Mouse (Mus musculus) heart, embryonic 16.5 days (tissue): Measurements from ENCODE around the gene Apbb2. TPM values are rescaled to one million over a fixed set of nuclear protein-coding genes. Genes with fewer than 3 reads are reported as not detected.

Experiments used
- ATAC-seq: fragments of 200-750 bp; cut with Nextera tagmentation; replicated peaks from 2 replicates; pipeline ENCODE4 v1.8.0; 2017; ENCODE audit warnings: moderate number of reproducible peaks; ENCODE audit not compliant: insufficient read depth, low FRiP score; ENCODE audit errors: extremely low read depth
- H3K27ac ChIP-seq: fragments of 300-500 bp; sonication (generic); 2 replicates; pipeline ENCODE4 v1.5.1; 2014; ENCODE audit warnings: mild to moderate bottlenecking, low read length, control low read depth, moderate library complexity
- H3K27me3 ChIP-seq: fragments of 300-500 bp; sonication (generic); 2 replicates; pipeline ENCODE4 v1.6.1; 2014; ENCODE audit warnings: low read length, mixed read lengths; ENCODE audit not compliant: control insufficient read depth, insufficient read depth
- H3K36me3 ChIP-seq: fragments of 300-500 bp; sonication (generic); 2 replicates; pipeline ENCODE4 v1.6.1; 2014; ENCODE audit not compliant: control insufficient read depth, insufficient read depth
- H3K4me1 ChIP-seq: fragments of 300-500 bp; sonication (generic); 2 replicates; pipeline ENCODE4 v1.6.1; 2014; ENCODE audit warnings: low read length, mixed read lengths; ENCODE audit not compliant: control insufficient read depth, insufficient read depth
- H3K4me2 ChIP-seq: fragments of 300-500 bp; sonication (generic); 2 replicates; pipeline ENCODE4 v1.6.1; 2014; ENCODE audit warnings: low read depth, mild to moderate bottlenecking, control low read depth, low read length
- H3K4me3 ChIP-seq: fragments of 300-500 bp; sonication (generic); 2 replicates; pipeline ENCODE4 v1.5.1; 2014; ENCODE audit warnings: mild to moderate bottlenecking, control low read depth, low read length
- H3K9ac ChIP-seq: fragments of 300-500 bp; sonication (generic); 2 replicates; pipeline ENCODE4 v1.6.1; 2014; ENCODE audit warnings: low read length, control low read depth
- H3K9me3 ChIP-seq: fragments of 300-500 bp; sonication (generic); replicated peaks from 2 replicates; pipeline ENCODE4 v1.6.1; 2016; ENCODE audit warnings: low read length; ENCODE audit not compliant: control insufficient read depth
- WGBS: fragments of 180-500 bp; shearing (Covaris S2); extraction: QIAGEN DNeasy Blood & Tissue Kit; methylation state at CpG from one replicate; pipeline ENCODE4 v1.1.7; 2014; 5-methylcytosine and 5-hydroxymethylcytosine counted together
- polyA plus RNA-seq: library from polyadenylated mRNA; unstranded; fragments of >200 nt; fragmentation: Nextera tagmentation; extraction: Ambion mirVana; gene quantifications from 2 replicates; pipeline ENCODE4 v1.2.1, GENCODE M21; 2015

Gene Apbb2
- polyA plus RNA-seq, 1 experiment from 2014 or later, result 34.0 TPM

- no peak for ATAC-seq
- Histone ChIP-seq H3K4me1 (peaks cover 8% of the 10 kb centered on the region), H3K36me3 (peaks cover 5% of the 10 kb centered on the region; the same call in 1 of the 2 replicates), H3K27me3 (no peaks in the 10 kb centered on the region), H3K27ac (no peak overlapping the region), H3K4me3 (no peak overlapping the region), H3K4me2 (no peak overlapping the region), H3K9me3 (no peaks in the 10 kb centered on the region), H3K9ac (no peak overlapping the region)
- 75% methylated on average over 4 of the region's 4 CpGs for WGBS
These were observed 163.8 kb downstream of the Apbb2 start for GRCm38 (mm10) chr5:66454826-66455225.

- H3K27me3 ChIP-seq, result no peaks in the 10 kb centered on the region
- no peaks in the 10 kb centered on the region for H3K9me3 ChIP-seq
- peaks cover 5% of the 10 kb centered on the region; the same call in 1 of the 2 replicates for H3K36me3 ChIP-seq
- H3K4me3 ChIP-seq, result no peak overlapping the region
- H3K4me1 ChIP-seq, result peaks cover 4% of the 10 kb centered on the region
- H3K4me2 ChIP-seq, result no peak overlapping the region
- H3K27ac ChIP-seq, result no peak overlapping the region
- WGBS, result 16% methylated on average over 4 of the region's 4 CpGs
- no peak for ATAC-seq
- H3K9ac ChIP-seq, result no peak overlapping the region
These were observed 165.5 kb downstream of the Apbb2 start for GRCm38 (mm10) chr5:66453106-66453505.

- no peak for ATAC-seq
- H3K36me3 ChIP-seq, result peaks cover 5% of the 10 kb centered on the region; the same call in 1 of the 2 replicates
- 72% methylated on average over 5 of the region's 5 CpGs for whole genome bisulfite sequencing
- H3K4me1 ChIP-seq, result peaks cover 4% of the 10 kb centered on the region
- H3K9ac ChIP-seq, result no peak overlapping the region
- no peak overlapping the region for H3K4me2 ChIP-seq
- no peaks in the 10 kb centered on the region for H3K27me3 ChIP-seq
- no peaks in the 10 kb centered on the region for H3K9me3 ChIP-seq
- H3K27ac ChIP-seq, result no peak overlapping the region
- no peak overlapping the region for H3K4me3 ChIP-seq
These were observed 167.0 kb downstream of the Apbb2 start for GRCm38 (mm10) chr5:66451561-66451960.

- Histone ChIP-seq H3K9me3 (no peaks in the 10 kb centered on the region), H3K36me3 (0 out of 2 replicates have a peak, but pooled peaks cover under 1% of the 10 kb centered on the region), H3K27ac (no peak overlapping the region), H3K9ac (no peak overlapping the region), H3K4me1 (no peaks in the 10 kb centered on the region), H3K27me3 (no peaks in the 10 kb centered on the region), H3K4me3 (no peak overlapping the region), H3K4me2 (no peak overlapping the region)
- no peak for ATAC-seq
- WGBS, result 88% methylated on average over 7 of the region's 7 CpGs
These were observed 173.1 kb downstream of the Apbb2 start for GRCm38 (mm10) chr5:66445497-66445896.

GRCm38 (mm10) chr5:66442260-66442659, 176.3 kb downstream of the Apbb2 start:
- WGBS, result 94% methylated on average over 7 of the region's 7 CpGs
- peaks cover 13% of the 10 kb centered on the region for H3K4me1 ChIP-seq
- H3K4me2 ChIP-seq, result no peak overlapping the region
- no peaks in the 10 kb centered on the region for H3K9me3 ChIP-seq
- no peaks in the 10 kb centered on the region for H3K36me3 ChIP-seq
- H3K9ac ChIP-seq, result no peak overlapping the region
- no peaks in the 10 kb centered on the region for H3K27me3 ChIP-seq
- H3K27ac ChIP-seq, result no peak overlapping the region
- H3K4me3 ChIP-seq, result no peak overlapping the region
- ATAC-seq, result no peak

- Histone ChIP-seq H3K9ac (no peak overlapping the region), H3K4me3 (no peak overlapping the region), H3K36me3 (no peaks in the 10 kb centered on the region), H3K4me1 (peaks cover 14% of the 10 kb centered on the region), H3K27me3 (no peaks in the 10 kb centered on the region), H3K9me3 (peaks cover 3% of the 10 kb centered on the region; the same call in 1 of the 2 replicates), H3K4me2 (no peak overlapping the region), H3K27ac (no peak overlapping the region)
- no peak for ATAC-seq
- WGBS, result 87% methylated on average over 2 of the region's 2 CpGs
These were observed 181.8 kb downstream of the Apbb2 start for GRCm38 (mm10) chr5:66436791-66437246.

GRCm38 (mm10) chr5:66435158-66435557, 183.4 kb downstream of the Apbb2 start:
- no peak overlapping the region for H3K4me3 ChIP-seq
- 89% methylated on average over 4 of the region's 4 CpGs for WGBS
- peaks cover 14% of the 10 kb centered on the region for H3K4me1 ChIP-seq
- ATAC-seq, result no peak
- H3K9me3 ChIP-seq, result peaks cover 3% of the 10 kb centered on the region; the same call in 1 of the 2 replicates
- H3K4me2 ChIP-seq, result no peak overlapping the region
- no peak overlapping the region for H3K9ac ChIP-seq
- no peaks in the 10 kb centered on the region for H3K36me3 ChIP-seq
- H3K27ac ChIP-seq, result no peak overlapping the region
- H3K27me3 ChIP-seq, result no peaks in the 10 kb centered on the region

GRCm38 (mm10) chr5:66429076-66429475, 189.5 kb downstream of the Apbb2 start:
- no peak for ATAC-seq

GRCm38 (mm10) chr5:66428071-66428470, 190.5 kb downstream of the Apbb2 start:
- Histone ChIP-seq H3K9me3 (no peaks in the 10 kb centered on the region), H3K4me3 (no peak overlapping the region), H3K4me2 (no peak overlapping the region), H3K4me1 (no peaks in the 10 kb centered on the region), H3K27me3 (no peaks in the 10 kb centered on the region), H3K36me3 (no peaks in the 10 kb centered on the region), H3K27ac (no peak overlapping the region), H3K9ac (no peak overlapping the region)
- no peak for ATAC-seq

More at GRCm38 (mm10) chr5:66429076-66429475, 189.5 kb downstream of the Apbb2 start:
- Histone ChIP-seq H3K4me3 (no peak overlapping the region), H3K9ac (no peak overlapping the region), H3K27me3 (no peaks in the 10 kb centered on the region), H3K27ac (no peak overlapping the region), H3K36me3 (no peaks in the 10 kb centered on the region), H3K9me3 (no peaks in the 10 kb centered on the region), H3K4me2 (no peak overlapping the region), H3K4me1 (no peaks in the 10 kb centered on the region)
- whole genome bisulfite sequencing, result 36% methylated on average over 2 of the region's 2 CpGs
